Mouse (Mus musculus) liver, adult 2 months (tissue): ENCODE results near the gene Oprd1.

Source experiments
- CTCF ChIP-seq: fragments of 200-500 bp; IDR thresholded peaks from 2 replicates; pipeline ENCODE4 v1.5.1; 2011; ENCODE audit warnings: low read depth, low read length, control low read depth
- POLR2A ChIP-seq: fragments of 200-500 bp; IDR thresholded peaks from 2 replicates; pipeline ENCODE4 v1.6.1; 2011; ENCODE audit warnings: low read length, control low read depth; ENCODE audit not compliant: insufficient read depth; ENCODE audit errors: extremely low read depth

DNA sequence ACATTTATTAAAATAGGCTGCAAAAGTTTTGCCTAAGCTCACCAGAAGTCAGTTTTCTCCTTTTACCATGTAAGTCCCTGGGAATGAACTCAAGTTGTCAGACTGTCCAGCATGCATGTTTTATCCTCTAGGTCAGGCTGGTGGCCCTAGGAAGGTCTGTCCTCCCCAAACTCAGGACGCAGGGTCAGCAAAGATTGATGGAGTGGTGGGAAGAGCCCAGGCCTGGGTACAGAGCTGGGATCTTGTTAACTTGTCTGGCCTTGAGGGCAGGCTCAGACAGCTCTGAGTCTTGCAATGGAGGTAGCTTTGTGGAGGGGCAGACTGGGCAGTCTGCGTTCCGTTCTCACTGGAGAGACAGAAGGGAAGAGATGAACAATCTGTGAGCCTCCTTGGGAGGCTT is 25.0 kb upstream of the Oprd1 start:
- TF ChIP-seq CTCF (no peak), POLR2A (no peak)
